Mouse (Mus musculus) cortical plate, adult 2 months (tissue): ENCODE measurements around the gene Stat1.

Experiments
- CTCF ChIP-seq: fragments of 200-500 bp; IDR thresholded peaks from 2 replicates; pipeline ENCODE4 v1.5.1; 2011; ENCODE audit warnings: mild to moderate bottlenecking, control low read depth, low read length; ENCODE audit not compliant: insufficient read depth; ENCODE audit errors: extremely low read depth
- POLR2A ChIP-seq: fragments of 200-500 bp; IDR thresholded peaks from 2 replicates; pipeline ENCODE4 v1.6.1; 2011; ENCODE audit warnings: mild to moderate bottlenecking, low read length, control low read depth; ENCODE audit not compliant: insufficient read depth; ENCODE audit errors: extremely low read depth

GRCm38 (mm10) chr1:52079724-52080367 is 39.4 kb upstream of the Stat1 start:
- TF ChIP-seq POLR2A (no peak), CTCF (no peak)
